Mouse (Mus musculus): ENCODE data around the gene Magi1. TPM values are rescaled to one million over a fixed set of nuclear protein-coding genes. Genes with fewer than 3 reads are reported as not detected.

Magi1 gene
- total and polyA plus RNA-seq, 3 experiments, result not detected

GRCm38 (mm10) chr6:94165951-94166350 is 117.8 kb downstream of the Magi1 start:
- DNase-seq (ENCODE audit: extremely low read depth), result no peak
- Histone ChIP-seq H3K27me3 (replicated peaks) (no peaks in the 10 kb centered on the region), H3K79me2 (replicated peaks; ENCODE audit: control insufficient read depth, extremely low read depth, insufficient read depth, poor library complexity, severe bottlenecking) (no peaks in the 10 kb centered on the region), H3K9ac (ENCODE audit: insufficient read depth, low read depth) (no peak overlapping the region), H3K4me3 (replicated peaks in 1 of 3; ENCODE audit: low read depth in 2 of 3, low read length in 2 of 3, poor library complexity in 1 of 3) (no peak overlapping the region), H3K4me2 (ENCODE audit: insufficient read depth, low read depth, poor library complexity, severe bottlenecking) (no peak overlapping the region), H3K36me3 (replicated peaks in 1 of 2; ENCODE audit: control insufficient read depth in 1 of 2, insufficient read depth in 1 of 2, low read length in 1 of 2) (no peaks in the 10 kb centered on the region), H3K9me3 (replicated peaks; ENCODE audit: low read length) (peaks cover 81% of the 10 kb centered on the region), H3K27ac (ENCODE audit: insufficient read depth, low read depth) (no peak overlapping the region), H3K4me1 (ENCODE audit: control insufficient read depth in 1 of 2, insufficient read depth in 2 of 2) (no peaks in the 10 kb centered on the region)
- dilution Hi-C loops (cut with MboI; ENCODE audit: extremely low pct_ligation_motif_present, extremely low pct_unique_long_range_greater_than_20kb, low sequenced_read_pairs) (no loop called here), in situ Hi-C loops (cut with MboI; ENCODE audit: low pct_ligation_motif_present, low pct_unique_long_range_greater_than_20kb, low sequenced_read_pairs) (no loop called here)
- TF ChIP-seq GABPA (IDR thresholded peaks at IDR 0.05; ENCODE audit: insufficient replicate concordance, low read depth, low read length) (no peak), RCOR1 (conservative IDR thresholded peaks at IDR 0.05; ENCODE audit: low read depth, low read length) (no peak), TCF12 (IDR thresholded peaks at IDR 0.05; ENCODE audit: low read depth, low read length) (no peak), ZMIZ1 (IDR thresholded peaks at IDR 0.05; ENCODE audit: low read depth, low read length) (no peak), BHLHE40 (IDR thresholded peaks at IDR 0.05; ENCODE audit: low read depth, low read length) (no peak)

GRCm38 (mm10) chr6:94164753-94165536 is 118.8 kb downstream of the Magi1 start:
- no peaks in the 10 kb centered on the region for H3K4me1 ChIP-seq (ENCODE audit: control insufficient read depth in 1 of 2, insufficient read depth in 2 of 2)
- peaks cover 72% of the 10 kb centered on the region for H3K9me3 ChIP-seq (replicated peaks; ENCODE audit: low read length)
- no peaks in the 10 kb centered on the region for H3K79me2 ChIP-seq (replicated peaks; ENCODE audit: control insufficient read depth, extremely low read depth, insufficient read depth, poor library complexity, severe bottlenecking)
- H3K27me3 ChIP-seq (replicated peaks), result no peaks in the 10 kb centered on the region
- no peak overlapping the region for H3K9ac ChIP-seq (ENCODE audit: insufficient read depth, low read depth)
- no peak for TF ChIP-seq MEF2A (IDR thresholded peaks at IDR 0.05; ENCODE audit: borderline replicate concordance, low read depth, low read length)
- no peak for TF ChIP-seq CHD1 (IDR thresholded peaks at IDR 0.05; ENCODE audit: low read depth, low read length)
- no peak for TF ChIP-seq KAT2A (IDR thresholded peaks at IDR 0.05; ENCODE audit: insufficient replicate concordance, low read length)
- no peak for TF ChIP-seq JUND (conservative IDR thresholded peaks at IDR 0.05; ENCODE audit: low read depth, low read length)
- TF ChIP-seq USF1 (IDR thresholded peaks at IDR 0.05; ENCODE audit: low read depth, low read length), result no peak
- TF ChIP-seq MAZ (IDR thresholded peaks at IDR 0.05; ENCODE audit: low read depth, low read length), result no peak
- no peak for TF ChIP-seq TCF12 (IDR thresholded peaks at IDR 0.05; ENCODE audit: low read depth, low read length)
- TF ChIP-seq CHD2 (IDR thresholded peaks at IDR 0.05; ENCODE audit: low read length), result no peak
- no peak for TF ChIP-seq E2F4 (IDR thresholded peaks at IDR 0.05; ENCODE audit: insufficient replicate concordance, low read depth, low read length)
- no peak for TF ChIP-seq ZKSCAN1 (IDR thresholded peaks at IDR 0.05; ENCODE audit: borderline replicate concordance, low read depth, low read length)
- no peak overlapping the region for H3K27ac ChIP-seq (ENCODE audit: insufficient read depth, low read depth)
- H3K4me2 ChIP-seq (ENCODE audit: insufficient read depth, low read depth, poor library complexity, severe bottlenecking), result no peak overlapping the region
- no peak for DNase-seq (ENCODE audit: extremely low read depth)
- dilution Hi-C loops (cut with MboI; ENCODE audit: extremely low pct_ligation_motif_present, extremely low pct_unique_long_range_greater_than_20kb, low sequenced_read_pairs) (no loop called here), in situ Hi-C loops (cut with MboI; ENCODE audit: low pct_ligation_motif_present, low pct_unique_long_range_greater_than_20kb, low sequenced_read_pairs) (no loop called here)
- no peak overlapping the region for H3K4me3 ChIP-seq (replicated peaks in 1 of 3; ENCODE audit: low read depth in 2 of 3, low read length in 2 of 3, poor library complexity in 1 of 3)
- H3K36me3 ChIP-seq (replicated peaks in 1 of 2; ENCODE audit: control insufficient read depth in 1 of 2, insufficient read depth in 1 of 2, low read length in 1 of 2), result no peaks in the 10 kb centered on the region

Measured in CH12.LX (cell line).